In genomic region chr6:37901791-37902190, GRCm38 (mm10) we compare ENCODE assay signal across 20 mouse cellular contexts.
"Had no signal": no experiment of that assay in that cellular context is flagged by ENCODE, and none has a peak within 500 bp of the region (broad histone marks: within the 10 kb centered on the region; RNA-seq: fewer than 3 reads in every experiment).

No protein-coding gene starts in this region.

- H3K4me1 ChIP-seq: heart, embryonic 15.5 days; hindbrain, embryonic 13.5 days; hindbrain, embryonic 15.5 days; liver, embryonic 12.5 days had no signal

- DNase-seq: gastrocnemius, postnatal 14 days; gastrocnemius, postnatal 36 days; heart, adult 11 months; heart, adult 2 months; heart, postnatal 14 days; heart, postnatal 36 days; kidney, adult 11 months; kidney, postnatal 14 days; layer of hippocampus, adult 9-11 months; layer of hippocampus, postnatal 36 days; left cerebral cortex, postnatal 4 days had no signal

- H3K27me3 ChIP-seq: heart, embryonic 13.5 days; heart, embryonic 15.5 days; hindbrain, embryonic 13.5 days; hindbrain, embryonic 15.5 days; limb, embryonic 13.5 days; limb, embryonic 15.5 days; liver, embryonic 12.5 days had no signal

- H3K4me3 ChIP-seq: heart, adult 2 months; heart, embryonic 13.5 days; heart, embryonic 15.5 days; hindbrain, embryonic 13.5 days; hindbrain, embryonic 15.5 days; limb, embryonic 13.5 days; limb, embryonic 15.5 days; liver, embryonic 12.5 days had no signal

- H3K27ac ChIP-seq: heart, adult 2 months; heart, embryonic 13.5 days; heart, embryonic 15.5 days; hindbrain, embryonic 13.5 days; hindbrain, embryonic 15.5 days; hindbrain, postnatal 0 days; limb, embryonic 13.5 days; limb, embryonic 15.5 days; liver, embryonic 12.5 days; liver, embryonic 14.5 days had no signal
